Mouse (Mus musculus): ENCODE measurements around the gene Bcl2l11. TPM values are rescaled to one million over a fixed set of nuclear protein-coding genes. Genes with fewer than 3 reads are reported as not detected.
A peak's percentile ranks its signal among the peaks of the same experiment; 100 is the strongest.

Gene Bcl2l11
- polyA plus RNA-seq, 1 experiment from 2014 or later: 11.8 TPM

DNA sequence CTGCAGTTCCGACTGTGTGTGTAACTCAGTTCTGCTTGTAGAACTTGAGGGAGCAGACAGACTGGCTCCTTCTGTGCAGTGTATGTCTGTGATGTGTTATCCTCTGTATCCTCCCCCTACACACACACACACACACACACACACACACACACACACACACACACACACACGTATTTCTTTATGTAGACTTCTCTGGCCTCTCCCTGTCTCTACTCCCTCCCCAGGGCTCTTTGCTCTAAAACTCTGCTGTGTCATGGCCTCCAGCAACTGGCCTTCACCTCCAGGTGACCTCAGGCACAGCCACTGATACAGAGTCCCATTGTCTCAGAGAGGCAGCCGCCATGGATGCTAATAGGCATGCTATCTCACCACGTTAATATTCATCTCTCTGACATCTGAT, 10.3 kb upstream of the Bcl2l11 start:
- Histone ChIP-seq H3K4me3 (no peak overlapping the region), H3K4me1 (no peaks in the 10 kb centered on the region), H3K4me2 (replicated peaks) (no peak overlapping the region), H3K27me3 (no peaks in the 10 kb centered on the region), H3K9ac (replicated peaks) (no peak overlapping the region), H3K36me3 (no peaks in the 10 kb centered on the region), H3K27ac (replicated peaks) (no peak overlapping the region), H3K9me3 (no peaks in the 10 kb centered on the region)
- no peak for ATAC-seq (replicated peaks)
- 55% methylated on average over 4 of the region's 4 CpGs for WGBS

DNA sequence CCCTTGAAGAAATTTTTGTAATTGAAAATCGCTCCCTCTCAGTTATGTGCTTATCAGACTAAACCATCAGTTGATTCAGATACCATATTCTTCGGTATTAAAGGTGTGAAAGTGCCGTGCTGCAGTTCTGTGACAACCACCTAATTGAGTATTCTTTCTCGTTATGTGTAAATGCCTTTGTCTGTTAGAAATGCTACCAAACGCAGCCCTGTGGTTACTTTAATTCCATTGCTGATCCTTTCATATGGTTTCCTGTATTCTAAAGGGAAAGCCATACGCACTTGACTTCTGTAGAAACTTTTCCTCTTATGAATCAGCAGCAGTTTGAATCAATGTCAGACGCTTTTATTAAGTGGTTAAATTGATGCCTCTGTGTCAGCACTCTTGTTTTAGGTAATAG, 8.2 kb upstream of the Bcl2l11 start:
- no peak overlapping the region for H3K9ac ChIP-seq (replicated peaks)
- no peaks in the 10 kb centered on the region for H3K9me3 ChIP-seq
- ATAC-seq (replicated peaks): no peak
- no peak overlapping the region for H3K4me2 ChIP-seq (replicated peaks)
- WGBS: 57% methylated on average over 7 of the region's 7 CpGs
- peaks cover 5% of the 10 kb centered on the region for H3K4me1 ChIP-seq
- H3K27ac ChIP-seq (replicated peaks): no peak overlapping the region
- no peaks in the 10 kb centered on the region for H3K36me3 ChIP-seq
- peaks cover 11% of the 10 kb centered on the region; the same call in 1 of the 2 replicates for H3K27me3 ChIP-seq
- no peak overlapping the region for H3K4me3 ChIP-seq

DNA sequence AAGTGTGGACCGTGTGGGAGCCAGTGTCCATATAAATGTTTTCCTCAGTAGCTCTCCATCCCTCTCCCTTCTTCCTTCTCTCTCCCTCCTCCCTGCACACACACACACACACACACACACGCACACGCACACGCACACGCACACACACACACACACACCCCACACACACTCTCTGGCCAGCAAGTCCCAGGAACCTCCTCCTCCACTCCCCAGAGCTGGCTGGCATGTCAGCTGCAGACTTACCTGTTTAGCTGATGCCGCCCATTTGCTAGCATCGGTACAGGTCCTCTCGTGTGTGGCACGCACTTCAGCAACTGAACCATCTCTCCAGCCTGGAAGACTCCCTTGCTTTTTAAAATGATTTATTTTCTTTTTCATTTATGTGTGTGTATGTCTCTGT, 6.9 kb upstream of the Bcl2l11 start:
- no peak for ATAC-seq (replicated peaks)
- H3K4me2 ChIP-seq (replicated peaks): no peak overlapping the region
- no peaks in the 10 kb centered on the region for H3K9me3 ChIP-seq
- no peak overlapping the region for H3K4me3 ChIP-seq
- WGBS: 94% methylated on average over 9 of the region's 9 CpGs
- peaks cover 18% of the 10 kb centered on the region for H3K4me1 ChIP-seq
- no peak overlapping the region for H3K27ac ChIP-seq (replicated peaks)
- no peaks in the 10 kb centered on the region for H3K36me3 ChIP-seq
- H3K9ac ChIP-seq (replicated peaks): no peak overlapping the region
- peaks cover 24% of the 10 kb centered on the region for H3K27me3 ChIP-seq

DNA sequence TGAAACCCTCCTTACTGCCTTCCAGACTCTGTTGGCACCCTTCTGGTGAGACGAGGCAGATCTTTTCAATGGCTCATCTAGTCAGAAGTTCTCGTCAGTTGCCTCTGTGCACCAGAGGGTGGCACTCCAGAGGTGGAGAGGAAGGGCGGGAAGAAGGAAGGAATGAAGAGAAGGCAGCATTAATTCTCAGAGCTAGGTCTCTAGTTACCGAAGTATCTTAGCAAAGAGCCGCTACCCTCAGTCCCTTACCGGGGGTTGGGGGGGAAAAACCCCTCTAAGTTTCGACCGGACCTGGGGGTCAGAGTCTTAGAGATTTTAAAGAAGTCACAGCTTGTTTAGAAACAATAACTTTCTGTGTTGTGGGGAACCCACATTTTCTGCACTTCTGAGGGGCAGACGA, 3.3 kb upstream of the Bcl2l11 start:
- no peaks in the 10 kb centered on the region for H3K36me3 ChIP-seq
- no peaks in the 10 kb centered on the region for H3K9me3 ChIP-seq
- under 1% methylated on average over 9 of the region's 9 CpGs for WGBS
- H3K27me3 ChIP-seq: peaks cover 41% of the 10 kb centered on the region
- no peak overlapping the region for H3K27ac ChIP-seq (replicated peaks)
- no peak overlapping the region for H3K4me3 ChIP-seq
- peak overlapping the region; percentile 37 for H3K4me2 ChIP-seq (replicated peaks)
- H3K4me1 ChIP-seq: peaks cover 38% of the 10 kb centered on the region
- no peak overlapping the region for H3K9ac ChIP-seq (replicated peaks)
- ATAC-seq (replicated peaks): no peak

DNA sequence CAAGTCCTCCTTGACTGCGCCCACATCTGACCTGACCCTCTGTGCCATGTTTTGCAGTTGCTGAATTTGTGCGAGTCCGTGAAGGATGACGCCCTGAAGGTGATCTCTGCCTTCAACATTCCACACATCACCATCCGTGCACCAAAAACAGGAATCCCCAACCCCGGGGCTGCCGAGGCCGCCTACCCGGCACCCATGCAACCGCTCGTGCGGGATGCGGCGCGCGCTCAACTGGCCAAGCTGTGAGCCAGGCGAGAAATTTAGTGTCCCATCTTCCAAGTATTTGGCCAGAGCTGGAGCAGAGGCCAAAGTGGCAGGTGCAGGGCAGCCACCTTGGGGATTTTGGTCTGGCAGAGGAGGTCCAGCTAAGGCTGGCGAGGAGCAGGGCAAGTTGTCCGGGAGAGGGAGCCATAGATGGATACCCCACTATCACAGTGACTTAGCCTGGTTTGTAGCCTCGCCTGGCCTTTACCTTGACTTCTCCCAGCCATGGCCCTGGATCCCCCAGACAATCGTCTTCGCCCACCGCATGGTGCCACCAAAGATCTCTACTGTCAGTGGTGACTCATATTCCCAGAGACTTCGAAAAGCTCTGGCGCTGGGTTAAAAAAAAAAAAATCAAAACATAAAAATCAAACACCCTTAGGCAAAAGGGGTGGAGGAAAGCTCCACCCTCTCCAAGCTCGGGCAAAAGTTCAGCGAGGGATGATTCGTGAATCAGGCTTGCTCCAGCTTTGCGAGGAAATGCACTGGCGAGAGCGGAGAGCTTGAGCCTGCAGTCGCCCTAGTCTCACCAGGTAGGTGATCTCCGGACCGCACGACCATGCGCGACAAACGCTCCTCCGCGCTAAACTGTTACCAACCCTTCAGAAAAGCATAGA, 2.7 kb upstream of the Bcl2l11 start:
- no peak for ATAC-seq (replicated peaks)
- H3K36me3 ChIP-seq: no peaks in the 10 kb centered on the region
- H3K9me3 ChIP-seq: no peaks in the 10 kb centered on the region
- no peak overlapping the region for H3K27ac ChIP-seq (replicated peaks)
- peak overlapping the region; percentile 71 for H3K4me3 ChIP-seq
- 2% methylated on average over 40 of the region's 40 CpGs for WGBS
- peak overlapping the region; percentile 94 for H3K4me2 ChIP-seq (replicated peaks)
- H3K9ac ChIP-seq (replicated peaks): no peak overlapping the region
- H3K27me3 ChIP-seq: peaks cover 41% of the 10 kb centered on the region
- peaks cover 40% of the 10 kb centered on the region for H3K4me1 ChIP-seq

DNA sequence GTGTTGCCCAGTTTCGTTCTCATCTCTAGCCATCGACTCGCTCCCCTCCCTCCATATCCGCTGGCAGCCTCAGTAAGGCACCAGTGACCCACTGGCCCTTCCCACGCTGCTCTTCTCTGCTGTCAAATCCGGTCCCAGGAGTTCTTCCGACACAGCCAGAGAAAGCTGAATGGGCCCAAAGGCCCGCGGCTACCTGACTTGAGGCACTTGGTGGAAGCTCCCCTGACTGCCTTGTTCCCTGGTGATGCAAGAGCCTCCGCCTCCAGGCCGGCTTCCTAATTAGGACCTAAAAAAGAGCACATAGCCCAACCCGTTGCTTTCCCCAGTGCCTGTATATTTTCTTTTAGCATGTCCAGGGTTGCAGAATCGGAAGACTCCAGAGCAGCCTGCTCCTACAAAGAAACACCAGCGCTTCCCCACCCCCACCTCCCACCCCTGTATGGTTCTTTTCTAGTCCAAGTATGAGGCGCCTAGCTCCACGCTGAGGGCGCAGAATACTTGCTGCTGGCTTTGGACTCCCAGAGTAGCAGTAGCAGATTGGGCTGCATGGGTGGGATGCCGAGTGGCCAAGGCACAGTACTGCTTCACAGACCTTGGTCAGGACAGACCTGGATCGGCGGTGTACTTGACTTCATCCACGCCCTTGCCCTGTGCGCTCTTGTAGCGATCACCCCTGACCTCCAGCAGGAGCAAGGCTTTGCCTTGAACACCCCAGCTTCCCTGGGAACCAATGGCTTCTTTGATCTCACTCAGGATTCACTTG, 1.7 kb upstream of the Bcl2l11 start:
- no peak overlapping the region for H3K9ac ChIP-seq (replicated peaks)
- no peak for ATAC-seq (replicated peaks)
- no peaks in the 10 kb centered on the region for H3K36me3 ChIP-seq
- H3K27me3 ChIP-seq: peaks cover 45% of the 10 kb centered on the region
- no peaks in the 10 kb centered on the region for H3K9me3 ChIP-seq
- peak overlapping the region; percentile 71 for H3K4me3 ChIP-seq
- H3K4me2 ChIP-seq (replicated peaks): peak overlapping the region; percentile 94
- 3% methylated on average over 23 of the region's 23 CpGs for WGBS
- H3K4me1 ChIP-seq: peaks cover 48% of the 10 kb centered on the region
- H3K27ac ChIP-seq (replicated peaks): no peak overlapping the region

DNA sequence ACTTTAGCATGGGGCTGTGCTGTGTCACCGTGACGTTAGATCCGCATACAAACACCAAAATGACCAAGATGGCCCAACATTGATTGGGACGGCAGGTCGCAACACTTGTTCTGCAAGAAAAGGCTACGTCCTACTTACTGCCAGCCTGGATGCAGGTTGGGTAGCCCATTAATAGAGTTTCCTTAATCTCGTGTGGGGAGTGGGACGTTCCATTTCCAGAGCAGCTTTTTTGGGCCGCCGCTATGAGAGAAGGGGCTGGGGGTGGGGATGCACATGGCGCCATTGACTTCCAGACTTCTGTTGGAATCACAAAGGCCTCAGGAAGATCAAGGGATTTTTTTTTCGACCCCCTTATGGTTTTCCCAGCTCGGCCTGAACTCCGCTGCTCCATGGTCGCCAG, 1.1 kb upstream of the Bcl2l11 start:
- H3K4me3 ChIP-seq: peak overlapping the region; percentile 71
- H3K27me3 ChIP-seq: peaks cover 45% of the 10 kb centered on the region
- no peak overlapping the region for H3K9ac ChIP-seq (replicated peaks)
- ATAC-seq (replicated peaks): no peak
- 4% methylated on average over 15 of the region's 15 CpGs for WGBS
- H3K36me3 ChIP-seq: no peaks in the 10 kb centered on the region
- peak overlapping the region; percentile 94 for H3K4me2 ChIP-seq (replicated peaks)
- peaks cover 48% of the 10 kb centered on the region for H3K4me1 ChIP-seq
- no peak overlapping the region for H3K27ac ChIP-seq (replicated peaks)
- H3K9me3 ChIP-seq: no peaks in the 10 kb centered on the region

DNA sequence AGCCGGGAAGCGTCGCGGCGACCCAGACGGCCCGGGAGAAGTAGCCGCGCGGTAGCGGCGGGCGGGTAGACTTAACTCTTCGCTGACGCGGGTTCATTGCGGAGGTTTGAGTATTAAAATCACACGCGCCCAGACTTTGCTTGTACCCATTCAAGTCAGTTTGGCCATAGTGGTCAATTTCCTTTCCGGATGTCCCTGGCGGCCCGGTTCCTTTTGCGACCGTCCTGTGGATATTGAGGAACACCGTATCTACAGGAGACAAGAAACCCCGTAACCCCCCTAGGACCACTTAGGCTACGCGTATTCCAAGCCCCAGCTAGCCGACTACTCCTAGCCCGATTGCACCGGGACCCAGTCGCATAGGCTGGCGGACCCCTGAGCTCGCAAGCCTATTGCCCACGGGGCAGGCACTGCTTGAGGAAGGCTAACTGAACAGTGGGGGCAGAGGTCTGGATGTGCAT, 783 bp downstream of the Bcl2l11 start:
- Histone ChIP-seq H3K4me2 (replicated peaks) (peak overlapping the region; percentile 94), H3K9me3 (no peaks in the 10 kb centered on the region), H3K36me3 (no peaks in the 10 kb centered on the region), H3K9ac (replicated peaks) (peak overlapping the region; percentile 58), H3K4me3 (peak overlapping the region; percentile 71), H3K27ac (replicated peaks) (peak overlapping the region; percentile 54), H3K27me3 (peaks cover 43% of the 10 kb centered on the region), H3K4me1 (peaks cover 48% of the 10 kb centered on the region)
- under 1% methylated on average over 35 of the region's 35 CpGs for WGBS
- peak; percentile 11 for ATAC-seq (replicated peaks)

DNA sequence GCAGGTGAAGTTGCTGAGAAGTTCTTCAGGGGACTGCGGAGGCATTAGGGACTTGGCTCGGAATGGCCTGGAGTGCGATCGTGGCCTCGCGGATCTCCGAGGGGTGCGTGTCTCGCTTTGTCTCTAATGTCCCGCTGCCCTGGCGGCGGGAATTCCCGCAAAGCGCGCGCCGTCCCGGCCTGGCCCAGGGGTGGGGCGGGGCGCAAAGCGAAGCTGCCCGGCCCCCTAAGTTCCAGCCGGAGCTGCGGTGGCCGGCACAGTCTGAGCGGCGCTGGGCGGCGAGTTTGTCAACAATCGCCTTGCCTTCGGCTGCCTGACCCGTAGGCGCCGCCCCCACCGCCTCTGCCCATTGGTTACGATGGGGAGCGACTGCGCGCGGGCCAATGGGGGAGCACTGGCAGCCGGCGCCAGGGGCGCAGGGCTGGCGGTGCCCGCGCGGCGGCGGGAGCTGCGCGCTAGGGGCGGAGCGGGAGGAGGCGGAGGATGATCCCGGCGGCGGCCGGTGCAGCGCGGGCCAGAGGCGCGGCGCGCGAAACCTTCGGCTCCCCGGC, 1.4 kb downstream of the Bcl2l11 start:
- Histone ChIP-seq H3K27me3 (peaks cover 38% of the 10 kb centered on the region), H3K36me3 (no peaks in the 10 kb centered on the region), H3K4me1 (peaks cover 47% of the 10 kb centered on the region), H3K9me3 (no peaks in the 10 kb centered on the region), H3K9ac (replicated peaks) (peak overlapping the region; percentile 58), H3K27ac (replicated peaks) (peak overlapping the region; percentile 82), H3K4me2 (replicated peaks) (peak overlapping the region; percentile 94), H3K4me3 (peak overlapping the region; percentile 71)
- peak; percentile 94 for ATAC-seq (replicated peaks)
- under 1% methylated on average over 66 of the region's 67 CpGs for WGBS

DNA sequence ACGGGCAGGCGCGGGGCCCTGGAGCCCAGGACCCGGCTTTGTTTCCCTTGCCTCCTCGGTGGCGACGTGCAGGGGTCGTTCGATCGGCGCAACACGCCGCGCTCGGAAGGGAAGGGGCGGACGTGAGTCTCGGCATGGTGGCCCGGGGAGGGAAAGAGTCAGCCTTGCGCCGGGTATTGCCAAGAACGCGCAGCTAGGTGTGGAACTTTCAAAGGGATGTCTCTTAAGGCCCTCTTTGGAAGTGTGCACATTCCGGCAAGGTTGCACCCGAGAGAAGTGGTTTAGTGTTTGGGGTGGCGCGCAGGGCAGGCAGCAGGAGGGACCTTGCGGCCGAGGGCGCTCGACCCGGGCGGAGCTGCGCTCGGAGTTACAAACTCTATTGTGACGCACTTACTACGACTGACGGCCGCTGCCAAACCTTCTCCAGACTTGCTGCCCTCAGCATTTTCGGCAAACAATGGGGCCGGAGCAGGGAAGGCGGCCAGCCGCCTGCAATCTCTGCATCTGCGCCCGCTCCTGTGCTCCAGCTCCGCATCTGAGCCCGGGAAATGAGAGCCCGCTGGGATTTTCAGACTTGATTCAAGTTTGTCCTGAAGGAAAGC, 2.0 kb downstream of the Bcl2l11 start:
- ATAC-seq (replicated peaks): peak; percentile 9
- H3K36me3 ChIP-seq: no peaks in the 10 kb centered on the region
- H3K4me1 ChIP-seq: peaks cover 41% of the 10 kb centered on the region
- no peaks in the 10 kb centered on the region for H3K9me3 ChIP-seq
- H3K27ac ChIP-seq (replicated peaks): peak overlapping the region; percentile 82
- peak overlapping the region; percentile 71 for H3K4me3 ChIP-seq
- H3K4me2 ChIP-seq (replicated peaks): peak overlapping the region; percentile 94
- under 1% methylated on average over 48 of the region's 48 CpGs for WGBS
- peak overlapping the region; percentile 58 for H3K9ac ChIP-seq (replicated peaks)
- H3K27me3 ChIP-seq: peaks cover 33% of the 10 kb centered on the region

DNA sequence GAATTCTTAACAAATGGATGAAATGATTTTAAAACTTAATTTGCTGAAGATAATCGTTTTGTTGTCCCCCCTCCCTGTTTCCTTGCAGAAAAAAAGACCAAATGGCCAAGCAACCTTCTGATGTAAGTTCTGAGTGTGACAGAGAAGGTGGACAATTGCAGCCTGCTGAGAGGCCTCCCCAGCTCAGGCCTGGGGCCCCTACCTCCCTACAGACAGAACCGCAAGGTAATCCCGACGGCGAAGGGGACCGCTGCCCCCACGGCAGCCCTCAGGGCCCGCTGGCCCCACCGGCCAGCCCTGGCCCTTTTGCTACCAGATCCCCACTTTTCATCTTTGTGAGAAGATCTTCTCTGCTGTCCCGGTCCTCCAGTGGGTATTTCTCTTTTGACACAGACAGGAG, 2.7 kb downstream of the Bcl2l11 start:
- Histone ChIP-seq H3K9me3 (no peaks in the 10 kb centered on the region), H3K36me3 (no peaks in the 10 kb centered on the region), H3K4me2 (replicated peaks) (peak overlapping the region; percentile 94), H3K4me1 (peaks cover 34% of the 10 kb centered on the region), H3K9ac (replicated peaks) (no peak overlapping the region; the same call in 1 of the 2 replicates), H3K4me3 (peak overlapping the region; percentile 71), H3K27ac (replicated peaks) (no peak overlapping the region), H3K27me3 (peaks cover 25% of the 10 kb centered on the region)
- ATAC-seq (replicated peaks): no peak
- WGBS: 21% methylated on average over 10 of the region's 10 CpGs
